Mouse (Mus musculus): ENCODE measurements around the gene Llph.
A peak's percentile ranks its signal among the peaks of the same experiment; 100 is the strongest.
"Not testable (repeated sequence)": the region's sequence is repeated elsewhere in the genome, so short reads cannot be mapped to it uniquely, and the experiment has no call there.

Llph gene

DNA sequence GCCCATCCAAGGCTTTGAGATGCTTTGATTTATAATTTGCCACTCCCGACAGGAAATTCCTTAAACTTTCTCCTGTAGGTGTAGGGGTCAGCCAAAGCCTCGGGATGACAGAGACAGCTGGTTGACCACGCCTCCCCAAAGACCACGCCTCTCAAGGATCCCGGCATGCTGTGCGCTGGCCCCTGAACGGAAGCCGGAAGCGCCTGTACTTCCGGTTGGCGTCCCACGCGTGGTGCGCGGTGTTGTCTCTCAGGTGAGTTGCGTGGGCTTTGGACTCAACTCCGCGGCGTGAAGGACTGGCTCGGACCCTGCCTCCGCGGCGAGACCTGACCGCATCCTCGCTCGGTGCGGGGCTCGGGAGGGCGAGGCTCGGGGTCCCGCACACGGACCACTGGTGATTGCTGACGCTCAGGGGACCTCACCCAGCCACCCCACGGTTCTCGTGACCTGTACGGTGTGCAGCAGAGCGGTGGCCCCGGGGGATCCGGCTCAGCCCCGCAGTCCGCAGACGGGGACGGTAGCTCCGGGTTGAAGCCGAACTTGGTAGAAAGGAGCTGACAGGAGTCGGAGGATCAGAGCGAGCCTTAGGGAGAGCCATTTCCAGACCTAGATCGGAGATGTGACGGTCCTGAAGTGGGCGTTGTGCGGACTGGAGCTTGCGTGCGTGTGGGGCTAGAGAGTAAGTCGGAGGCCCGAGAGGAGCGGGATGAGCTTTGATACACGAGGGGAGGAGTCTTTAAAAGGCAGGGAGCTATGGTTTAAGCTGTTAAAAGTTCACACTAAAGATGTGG is at the start of gene Llph:
TSS of gene Llph (plus strand) at position 200 of the 791 bp plus-strand sequence.
- peak; percentile 92 for DNase-seq (ENCODE audit: low spot score)

DNA sequence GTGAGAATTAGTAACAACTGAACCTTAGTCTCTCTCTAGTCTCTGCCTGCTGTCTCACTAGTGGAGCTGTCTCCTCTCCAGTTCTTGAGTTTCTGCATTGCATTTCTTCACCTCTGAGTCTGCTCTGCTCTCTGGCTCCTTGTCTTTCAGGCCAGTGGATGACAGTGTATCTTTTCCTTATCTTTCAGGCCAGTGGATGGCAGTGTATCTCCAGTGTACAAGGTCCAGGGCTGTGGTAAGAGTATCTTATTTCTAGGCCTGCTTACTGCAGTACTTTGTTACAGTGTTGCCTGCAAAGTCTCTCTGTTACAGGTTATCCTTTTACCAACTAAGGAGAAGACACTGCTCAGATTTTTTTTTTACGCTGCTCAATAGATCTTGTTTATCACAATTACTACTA is 44.0 kb upstream of the Llph start:
- no peak for DNase-seq (ENCODE audit: low spot score)

DNA sequence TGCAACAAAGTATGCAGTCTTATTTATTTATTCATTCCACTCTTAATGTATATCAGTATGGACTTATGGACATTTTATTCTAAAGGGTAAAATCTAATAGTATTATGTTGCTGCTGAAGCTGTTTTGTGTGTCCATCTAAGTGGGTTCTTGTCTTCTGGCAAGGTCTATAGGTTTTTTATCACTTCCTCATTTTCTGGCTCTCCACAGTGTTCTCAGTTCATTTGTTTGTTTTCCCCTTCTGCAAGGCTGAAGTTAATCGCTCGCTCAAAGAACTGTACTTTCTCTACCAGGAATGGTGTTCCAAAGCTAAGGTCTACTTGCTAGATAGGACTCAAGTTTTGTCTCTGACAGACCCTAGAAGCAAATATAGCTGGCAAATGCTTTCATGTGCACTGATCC is 43.5 kb upstream of the Llph start:
- no peak for DNase-seq (ENCODE audit: low spot score)

DNA sequence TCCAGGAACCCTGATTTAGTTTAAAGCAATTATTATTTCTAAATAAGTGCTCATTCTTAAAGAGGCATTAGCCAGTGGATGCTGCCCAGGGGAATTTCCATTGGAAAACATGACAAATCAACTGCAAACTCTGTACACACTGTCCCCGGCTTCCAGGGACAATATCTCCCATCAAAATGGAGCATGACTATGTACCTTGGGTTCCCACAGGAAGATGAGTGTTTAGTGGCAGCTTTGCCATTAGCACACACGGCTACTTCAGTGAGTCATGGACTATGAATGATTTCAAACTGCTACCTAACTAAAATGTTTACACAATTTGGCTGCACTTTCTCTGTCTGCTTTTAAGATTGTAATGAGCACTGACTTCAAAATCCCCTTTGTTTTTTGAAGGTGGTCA is 38.4 kb upstream of the Llph start:
- no peak for DNase-seq (ENCODE audit: low spot score)

DNA sequence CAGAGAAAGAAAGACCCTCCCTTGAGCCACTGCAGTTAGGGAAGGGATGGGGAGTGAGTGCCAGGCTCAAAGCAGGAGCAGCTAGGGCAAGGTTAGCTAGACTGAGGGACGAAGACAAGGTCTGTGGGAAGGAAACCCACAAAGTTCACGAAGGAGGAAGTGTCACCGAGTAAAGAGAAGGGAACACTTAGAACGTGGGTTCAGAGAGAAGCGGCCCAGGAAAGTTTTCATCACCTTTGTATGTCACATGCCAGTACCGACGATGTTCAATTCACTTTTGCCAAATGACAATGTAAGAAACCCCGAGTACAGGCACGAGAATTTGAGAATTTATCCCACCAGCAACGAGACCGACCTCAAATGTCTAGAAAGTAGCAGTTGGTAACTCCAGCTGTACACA is 37.6 kb upstream of the Llph start:
- DNase-seq (ENCODE audit: low spot score) = no peak

DNA sequence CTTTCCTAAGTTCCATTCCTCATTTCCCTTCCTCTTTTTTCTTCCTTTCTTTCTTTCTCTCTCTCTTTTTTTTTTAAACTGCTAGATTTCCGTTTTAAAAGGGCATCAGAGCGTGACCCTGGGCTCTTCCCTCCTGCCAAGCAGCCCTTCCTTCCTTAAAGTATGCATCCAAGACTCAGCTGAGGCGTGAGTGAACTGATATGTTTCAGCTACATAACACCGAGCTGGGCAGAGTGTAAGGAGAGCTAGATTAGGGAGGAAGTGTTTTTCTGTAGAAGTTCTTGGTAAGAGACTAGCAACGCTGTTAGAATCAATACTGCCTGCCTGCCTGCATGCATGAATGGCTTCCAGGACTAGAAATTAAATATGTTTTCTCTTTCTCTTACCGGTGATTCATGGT is 37.1 kb upstream of the Llph start:
- no peak for DNase-seq (ENCODE audit: low spot score)

DNA sequence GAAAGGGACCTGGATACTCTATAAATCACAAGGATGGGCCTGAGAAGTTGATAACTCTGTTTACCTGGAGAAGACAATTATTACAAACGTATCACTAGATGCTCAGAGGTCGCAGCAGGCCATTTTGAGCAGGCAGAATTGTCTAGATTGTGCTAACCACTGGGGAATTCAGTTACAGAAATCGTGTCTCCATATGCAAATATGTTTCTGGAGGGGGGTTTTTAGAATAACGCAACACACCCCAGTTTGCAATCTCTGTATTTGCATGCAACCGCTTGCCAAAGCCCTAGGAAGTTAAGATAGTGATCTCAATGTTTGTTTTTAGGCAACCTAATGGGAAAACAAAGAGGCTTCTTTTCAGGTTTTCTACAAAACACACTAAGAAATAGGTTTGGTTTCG is 35.7 kb upstream of the Llph start:
- DNase-seq (ENCODE audit: low spot score) = no peak

DNA sequence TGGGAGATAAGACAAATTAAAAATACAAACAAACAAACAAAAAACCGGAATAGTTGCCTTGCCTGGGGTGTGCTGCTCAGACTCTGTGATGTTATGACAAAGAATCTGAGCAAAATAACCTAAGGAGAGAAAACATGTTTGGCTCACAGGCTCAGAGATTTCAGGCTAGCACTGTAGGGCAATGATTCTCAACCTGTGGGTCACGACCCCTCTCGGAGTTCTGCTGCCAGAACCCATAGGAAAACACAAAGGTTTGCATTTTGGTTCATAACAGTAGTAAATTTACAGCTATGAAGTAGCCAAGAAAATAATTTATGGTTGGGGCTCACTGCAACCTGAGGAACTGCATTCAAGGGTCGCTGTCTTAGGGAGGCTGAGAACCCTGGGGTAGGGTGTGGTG is 34.6 kb upstream of the Llph start:
- no peak for DNase-seq (ENCODE audit: low spot score)

DNA sequence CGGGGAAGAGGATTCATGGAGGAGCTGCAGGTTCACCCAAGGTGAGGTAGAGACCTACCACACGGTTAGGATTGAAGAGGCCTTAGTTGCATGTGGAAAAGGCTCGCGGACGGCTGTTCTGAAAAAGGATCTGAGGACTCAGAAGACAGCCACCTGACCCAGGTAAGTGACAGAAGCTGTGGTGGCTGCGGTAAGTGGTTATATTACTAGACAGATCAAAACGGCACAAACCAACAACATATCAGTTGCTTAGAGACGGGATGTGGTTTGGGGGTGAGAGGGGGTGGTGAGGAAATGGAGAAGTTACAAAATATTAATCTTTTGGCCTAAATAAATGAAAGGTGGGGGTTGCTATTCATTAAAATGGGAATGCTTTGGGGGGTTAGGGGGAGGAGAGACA is 33.6 kb upstream of the Llph start:
- DNase-seq (ENCODE audit: low spot score) = no peak

DNA sequence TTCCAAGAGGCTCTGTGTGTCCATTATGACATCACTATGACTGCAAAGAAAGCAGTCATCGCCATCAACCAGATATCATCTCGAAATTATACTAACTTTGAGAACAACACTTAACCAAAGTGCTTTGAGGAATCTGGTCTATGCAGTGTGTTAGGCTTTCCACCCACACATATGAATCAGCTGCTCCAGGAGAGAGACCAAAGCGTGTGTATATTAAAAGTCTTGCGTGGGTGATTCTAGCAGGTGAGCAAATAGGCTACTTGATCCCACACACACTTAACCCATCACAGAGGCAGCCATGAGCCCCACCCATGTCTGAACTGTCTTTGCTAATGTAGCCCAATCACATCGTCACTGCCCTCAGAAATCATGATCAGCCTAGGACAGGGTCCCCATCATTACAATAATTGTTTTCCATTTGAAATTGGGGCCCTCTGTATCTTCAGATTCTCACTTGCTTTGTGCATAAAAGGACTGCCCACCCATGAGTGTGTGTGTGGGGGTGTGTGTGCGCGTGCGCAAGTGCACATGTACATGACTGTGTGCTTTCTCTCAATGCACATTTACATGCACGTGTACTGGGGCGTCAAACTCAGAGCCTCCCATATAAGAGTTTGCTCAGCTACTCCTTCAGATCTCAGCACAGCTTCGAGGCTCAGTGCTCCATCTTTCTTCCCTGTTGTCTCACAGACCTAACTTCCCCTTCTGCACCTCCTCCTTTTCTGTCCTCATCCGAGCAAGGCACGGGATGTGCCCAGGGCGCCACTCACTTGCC is 29.6 kb upstream of the Llph start:
- DNase-seq (ENCODE audit: low spot score) = no peak

DNA sequence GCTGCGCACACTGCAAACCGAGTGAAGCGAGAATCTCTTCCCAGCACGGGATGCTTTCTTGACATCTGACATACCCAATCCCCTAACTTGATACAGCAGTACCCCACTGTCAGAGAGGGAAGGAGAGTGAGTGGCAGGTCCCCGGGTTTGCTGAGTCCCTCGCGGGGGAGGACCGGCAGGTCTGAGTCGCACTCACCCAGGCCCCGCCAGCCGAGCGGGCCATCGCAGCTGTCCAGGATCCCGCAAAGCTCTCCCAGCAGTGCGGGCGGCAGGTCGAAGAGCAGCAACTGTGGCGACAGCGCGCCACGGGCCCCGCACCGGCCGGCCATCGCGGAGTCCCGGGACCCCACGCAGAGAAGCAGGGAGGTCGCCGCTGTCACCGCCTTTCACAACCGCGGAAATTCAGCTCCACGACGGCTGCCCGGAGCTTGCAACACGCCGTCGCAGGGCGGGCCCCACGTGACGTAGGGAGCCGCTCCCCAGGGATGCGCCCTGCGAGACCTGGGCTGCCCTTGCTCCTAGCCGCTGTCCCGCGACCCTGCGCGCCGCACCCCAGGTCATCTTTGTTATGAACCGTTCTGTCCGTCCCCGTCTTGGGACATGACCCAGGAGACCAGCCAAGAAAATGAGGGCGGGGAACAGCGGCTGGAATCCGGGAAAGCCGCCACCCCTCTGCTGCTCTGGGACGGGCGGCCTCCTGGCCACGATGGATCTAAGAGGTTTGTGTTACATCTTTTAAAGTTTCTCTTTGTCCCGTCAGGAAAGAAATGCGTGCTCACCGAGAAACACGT is 25.5 kb upstream of the Llph start, which contains the start of gene Tmbim4:
TSS of gene Tmbim4 (plus strand) at position 460 of the 791 bp plus-strand sequence.
- peak; percentile 59 for DNase-seq (ENCODE audit: low spot score)

DNA sequence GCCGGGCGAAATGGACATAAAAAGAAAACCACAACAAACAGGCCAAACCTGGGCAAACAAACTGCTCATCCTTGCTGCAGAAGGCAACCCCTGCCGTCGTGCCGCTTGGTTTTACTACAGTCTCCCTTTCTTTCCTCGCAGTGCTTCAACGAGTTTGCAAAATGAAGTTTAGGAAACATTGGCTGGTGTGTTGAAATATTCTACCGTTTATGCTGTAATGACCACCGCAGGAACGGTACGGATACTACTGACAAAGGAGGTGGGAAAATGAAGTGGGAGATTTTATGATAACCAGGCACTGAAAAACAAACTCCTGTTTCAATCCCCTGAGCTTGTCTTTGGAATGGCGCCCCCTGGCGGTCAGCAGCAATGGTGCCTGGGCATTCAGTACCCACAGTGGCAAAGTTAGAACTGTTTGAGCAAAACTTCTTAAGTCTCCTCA is 24.9 kb upstream of the Llph start, which contains the start of gene Irak3:
TSS of gene Irak3 (minus strand) at position 170 of the 442 bp plus-strand sequence.
- peak; percentile 84 for DNase-seq (ENCODE audit: low spot score)

DNA sequence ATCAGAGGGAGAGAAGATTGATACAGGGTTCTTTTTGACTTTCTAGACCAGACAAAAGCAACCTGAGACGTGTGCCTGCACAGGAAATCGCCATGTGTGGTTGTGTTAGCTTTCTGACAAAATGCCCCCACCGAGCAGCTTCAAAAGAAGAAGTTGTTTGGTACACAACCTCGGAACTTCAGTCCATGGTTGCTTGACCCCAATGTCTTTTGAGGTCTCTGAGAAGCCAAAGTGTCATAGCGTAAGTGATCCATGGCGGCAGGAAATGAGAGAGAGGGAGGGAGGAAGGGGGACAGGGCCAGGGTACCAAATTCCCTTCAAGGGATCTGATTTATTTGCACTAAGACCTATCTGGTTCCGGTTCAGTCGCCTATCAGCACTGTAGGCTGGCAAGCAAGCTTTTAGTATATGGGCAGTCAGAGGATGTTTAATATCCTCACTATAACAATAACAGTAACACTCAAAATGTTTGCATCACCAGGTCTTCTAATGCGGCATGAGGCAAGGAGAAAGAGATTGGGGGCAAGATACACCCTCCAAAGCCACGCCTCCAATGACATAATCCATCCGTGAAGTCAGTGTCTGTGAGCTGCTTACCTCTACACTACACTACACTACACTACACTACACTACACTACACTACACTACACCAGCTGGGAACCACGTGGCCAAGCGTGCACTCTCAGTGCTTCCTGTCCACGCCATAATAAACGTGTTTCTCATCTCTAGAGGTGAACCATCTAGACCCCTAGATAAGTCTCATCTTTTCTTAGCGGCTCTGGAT is 24.2 kb upstream of the Llph start:
- peak; percentile 9 for DNase-seq (ENCODE audit: low spot score)

DNA sequence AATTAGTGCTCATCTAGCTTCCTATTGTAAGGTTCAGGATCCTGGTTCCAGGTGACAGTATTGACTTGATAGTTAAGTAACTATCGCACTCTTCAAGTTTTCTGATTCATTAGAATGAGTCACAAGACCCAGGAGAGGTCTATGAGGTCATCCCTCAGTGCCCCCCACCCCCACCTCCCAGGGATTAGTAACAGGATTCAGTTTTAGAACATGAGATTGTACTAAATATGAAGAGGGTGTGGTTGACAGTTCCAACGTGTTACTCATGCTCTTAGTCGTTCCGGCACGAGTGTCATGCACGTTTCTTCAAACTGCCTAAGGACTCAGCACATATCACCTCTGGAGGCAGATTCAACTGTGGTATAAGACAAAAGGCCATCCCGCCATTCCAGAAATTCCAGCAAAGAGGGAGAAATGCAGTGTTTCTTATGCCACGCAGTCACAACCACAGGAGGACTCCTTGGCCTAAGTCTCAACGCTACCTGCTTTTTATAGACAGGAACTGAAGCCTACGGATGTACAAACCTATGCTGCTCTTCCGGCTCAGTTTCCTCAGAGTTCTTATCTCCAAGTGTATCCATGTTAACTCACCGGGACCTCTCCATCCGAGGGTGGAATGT is 22.2 kb upstream of the Llph start:
- no peak for DNase-seq (ENCODE audit: low spot score)

DNA sequence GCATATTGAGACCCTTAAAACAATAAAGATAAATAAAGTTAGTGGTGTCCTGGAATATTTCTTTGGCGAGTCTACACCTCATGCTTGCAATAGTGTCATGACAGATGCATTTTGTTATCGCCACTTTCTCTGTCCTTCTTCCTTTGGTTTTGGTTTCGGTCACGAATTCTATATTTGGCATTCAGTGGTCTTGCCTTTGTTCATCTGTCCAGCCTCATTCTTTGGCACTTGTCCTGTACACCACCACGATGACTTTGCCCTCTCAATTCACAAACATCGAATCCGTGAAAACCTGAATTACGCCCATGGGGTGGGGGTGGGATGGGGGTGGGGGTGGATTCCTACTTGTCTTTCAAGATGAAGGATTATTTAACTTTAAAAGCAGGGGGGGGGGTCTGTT is 18.9 kb upstream of the Llph start:
- DNase-seq (ENCODE audit: low spot score) = no peak

DNA sequence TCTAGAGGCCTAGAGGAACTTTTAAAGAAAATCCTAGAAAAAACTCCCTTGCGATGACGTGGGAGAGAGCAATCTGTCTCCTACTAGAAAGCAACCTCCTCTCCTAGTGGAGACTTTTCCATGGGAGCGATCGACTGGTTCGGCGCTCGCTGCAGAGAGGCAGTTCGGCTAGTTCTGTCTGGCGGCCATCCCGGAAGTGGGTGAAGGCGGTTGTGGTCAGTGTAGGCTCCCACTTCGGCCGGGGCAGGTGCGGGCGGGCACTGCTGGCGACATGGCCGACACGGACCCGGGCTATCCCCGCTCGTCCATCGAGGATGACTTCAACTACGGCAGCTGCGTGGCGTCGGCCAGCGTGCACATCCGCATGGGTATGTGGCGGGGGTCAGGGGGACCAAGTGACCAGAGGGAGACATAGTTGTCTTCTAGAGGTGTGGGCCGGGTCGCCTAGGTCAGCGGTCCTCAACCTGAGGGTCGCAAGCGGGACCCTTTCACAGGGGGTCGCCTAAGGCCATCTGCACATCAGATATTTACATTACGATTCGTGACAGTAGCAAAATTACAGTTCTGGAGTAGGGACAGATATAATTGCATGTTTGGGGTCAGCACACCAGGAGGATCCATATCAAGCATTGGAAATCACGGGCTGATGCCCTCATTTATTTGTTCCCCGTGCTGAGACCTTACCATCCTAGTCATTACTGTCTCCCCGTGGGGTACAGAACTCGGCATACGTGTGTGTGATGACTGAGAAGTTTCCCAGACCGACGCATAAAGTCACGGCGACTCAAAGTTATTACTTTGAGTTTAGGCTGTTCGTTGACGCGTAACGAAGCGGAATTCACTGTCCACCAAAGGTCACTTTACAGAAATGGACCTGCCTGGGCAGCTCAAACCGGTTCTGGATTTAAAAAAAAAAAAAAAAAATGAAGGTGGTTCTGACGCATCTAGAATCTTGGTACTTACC is 18.0 kb upstream of the Llph start:
- peak; percentile 93 for DNase-seq (ENCODE audit: low spot score)

DNA sequence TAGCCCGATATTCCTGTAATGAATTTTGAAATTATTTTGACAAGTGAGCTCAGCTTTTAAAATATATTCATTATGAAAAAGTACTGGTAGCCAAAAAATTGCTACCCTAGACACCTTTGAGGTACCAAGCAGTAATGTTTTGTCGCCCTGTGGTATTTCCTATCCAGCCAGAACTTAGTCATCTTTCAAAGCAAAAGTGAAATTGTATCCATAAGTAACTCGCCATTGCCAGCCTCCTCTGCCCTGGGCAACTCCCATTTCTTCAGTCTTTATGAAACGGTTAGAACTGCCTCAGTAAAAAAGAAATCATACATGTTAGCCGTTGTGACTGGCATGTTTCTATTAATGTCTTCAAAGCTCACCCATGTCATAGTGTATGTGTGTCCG is 17.3 kb upstream of the Llph start:
- DNase-seq (ENCODE audit: low spot score) = no peak

DNA sequence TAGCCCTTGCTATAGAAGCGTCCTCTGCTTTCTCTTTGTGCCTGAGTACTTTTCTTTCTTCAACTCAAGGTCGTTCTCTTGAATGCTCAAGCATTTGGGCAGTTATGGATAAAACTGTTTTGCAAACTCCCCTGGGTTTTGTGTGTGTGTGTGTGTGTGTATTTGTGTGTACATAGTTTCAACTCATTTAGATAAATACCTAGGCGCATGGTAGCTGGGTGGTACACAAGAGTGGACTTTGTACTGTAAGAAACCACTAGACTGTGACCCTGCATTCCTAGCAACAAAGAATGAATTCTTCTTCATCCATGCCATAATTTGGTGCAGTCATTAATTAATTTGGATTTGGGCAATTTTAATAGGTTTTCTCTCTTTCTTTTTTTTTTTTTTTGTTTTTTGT is 16.8 kb upstream of the Llph start:
- DNase-seq (ENCODE audit: low spot score) = no peak

DNA sequence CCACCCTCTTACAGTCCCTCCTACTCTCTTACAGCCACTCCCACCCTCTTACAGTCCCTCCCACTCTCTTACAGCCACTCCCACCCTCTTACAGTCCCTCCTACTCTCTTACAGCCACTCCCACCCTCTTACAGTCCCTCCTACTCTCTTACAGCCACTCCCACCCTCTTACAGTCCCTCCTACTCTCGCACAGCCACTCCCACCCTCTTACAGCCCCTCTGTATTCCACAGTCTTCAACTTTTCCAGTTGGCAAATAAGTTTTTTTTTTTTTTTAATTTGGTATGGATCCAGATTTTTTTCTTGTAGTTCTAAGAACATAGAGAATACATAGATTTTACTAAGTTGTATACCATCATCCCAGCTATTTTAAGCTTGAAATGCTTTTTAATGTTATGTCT is 9.8 kb upstream of the Llph start:
- not testable (repeated sequence) for DNase-seq (ENCODE audit: low spot score)

DNA sequence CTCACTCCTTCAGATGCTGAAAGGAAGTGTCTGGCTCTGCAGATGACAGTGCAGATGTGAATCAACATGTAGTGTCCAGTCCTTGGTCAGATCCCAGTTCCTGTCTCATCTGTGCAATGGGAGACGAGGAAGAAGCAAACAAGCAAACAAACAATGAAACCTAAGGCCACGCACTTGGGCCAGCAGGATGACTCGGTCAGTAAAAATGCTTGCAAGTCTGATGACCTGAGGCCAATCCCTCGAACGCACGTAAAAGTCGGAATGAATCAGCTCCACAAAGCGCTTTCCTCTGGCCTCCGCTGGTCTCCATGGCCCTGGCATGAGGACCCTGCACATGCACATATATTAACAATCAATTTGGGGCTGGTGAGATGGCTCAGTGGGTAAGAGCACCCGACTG is 7.9 kb upstream of the Llph start:
- DNase-seq (ENCODE audit: low spot score) = no peak
